Mouse (Mus musculus) gastrocnemius, postnatal 10 days (tissue): ENCODE data around the gene Gm9745. TPM values are rescaled to one million over a fixed set of nuclear protein-coding genes. Genes with fewer than 3 reads are reported as not detected.
"Not testable (repeated sequence)": the region's sequence is repeated elsewhere in the genome, so short reads cannot be mapped to it uniquely, and the experiment has no call there.

Experiments used
- DNase-seq: peaks from one replicate; pipeline ENCODE4 v3.0.0; 2021; ENCODE audit warnings: mixed read lengths
- long read RNA-seq, 2 experiments: library from polyadenylated mRNA; stranded (forward); transcript quantifications; one replicate each; pipeline ENCODE4 v2.0.0; 2021
- total RNA-seq, 2 experiments: library from RNA; stranded (reverse); gene quantifications; 2 replicates each; pipeline ENCODE4 v1.2.3; 2021

Gene Gm9745
- not detected for total RNA-seq
- long read RNA-seq, experiment 1: 0 reads
- long read RNA-seq, experiment 2: 0 reads

DNA sequence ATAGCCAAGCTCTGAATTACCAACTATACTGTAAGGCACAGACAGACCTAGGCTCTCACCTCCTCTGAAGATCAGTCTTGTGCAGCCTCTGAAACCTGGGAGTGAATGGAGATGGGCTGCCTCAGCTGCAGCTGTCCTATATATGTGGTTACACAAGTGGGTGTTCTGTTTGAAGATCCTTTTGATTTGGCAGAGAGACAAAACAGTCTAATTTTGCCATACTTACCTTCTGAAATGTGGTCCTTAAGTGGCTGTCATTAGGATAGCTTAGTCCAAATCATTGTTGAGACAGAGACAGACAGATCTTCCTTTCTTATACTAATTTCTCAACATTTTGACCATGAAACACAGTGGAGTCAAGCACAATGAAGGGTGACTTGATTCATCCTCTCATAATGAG lies at the start of gene Gm9745:
Gene Gm9745, minus strand, starts transcription at position 101 of the 400 bp plus-strand sequence.
- DNase-seq: not testable (repeated sequence)

DNA sequence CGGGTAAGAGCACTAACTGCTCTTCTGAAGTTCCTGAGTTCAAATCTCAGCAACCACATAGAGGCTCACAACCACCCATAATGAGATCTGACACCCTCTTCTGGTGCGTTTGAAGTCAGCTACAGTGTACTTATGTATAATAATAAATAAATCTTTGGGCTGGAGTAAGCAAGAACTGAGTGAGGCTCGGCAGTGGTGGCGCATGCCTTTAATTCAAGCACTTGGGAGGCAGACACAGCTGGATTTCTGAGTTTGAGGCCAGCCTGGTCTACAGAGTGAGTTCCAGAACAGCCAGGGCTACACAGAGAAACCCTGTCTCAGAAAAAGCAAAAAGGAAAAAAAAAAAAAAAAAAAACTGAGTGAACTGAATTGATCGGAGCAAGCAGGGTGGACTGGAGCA lies 49.2 kb upstream of the Gm9745 start:
- DNase-seq: not testable (repeated sequence)

DNA sequence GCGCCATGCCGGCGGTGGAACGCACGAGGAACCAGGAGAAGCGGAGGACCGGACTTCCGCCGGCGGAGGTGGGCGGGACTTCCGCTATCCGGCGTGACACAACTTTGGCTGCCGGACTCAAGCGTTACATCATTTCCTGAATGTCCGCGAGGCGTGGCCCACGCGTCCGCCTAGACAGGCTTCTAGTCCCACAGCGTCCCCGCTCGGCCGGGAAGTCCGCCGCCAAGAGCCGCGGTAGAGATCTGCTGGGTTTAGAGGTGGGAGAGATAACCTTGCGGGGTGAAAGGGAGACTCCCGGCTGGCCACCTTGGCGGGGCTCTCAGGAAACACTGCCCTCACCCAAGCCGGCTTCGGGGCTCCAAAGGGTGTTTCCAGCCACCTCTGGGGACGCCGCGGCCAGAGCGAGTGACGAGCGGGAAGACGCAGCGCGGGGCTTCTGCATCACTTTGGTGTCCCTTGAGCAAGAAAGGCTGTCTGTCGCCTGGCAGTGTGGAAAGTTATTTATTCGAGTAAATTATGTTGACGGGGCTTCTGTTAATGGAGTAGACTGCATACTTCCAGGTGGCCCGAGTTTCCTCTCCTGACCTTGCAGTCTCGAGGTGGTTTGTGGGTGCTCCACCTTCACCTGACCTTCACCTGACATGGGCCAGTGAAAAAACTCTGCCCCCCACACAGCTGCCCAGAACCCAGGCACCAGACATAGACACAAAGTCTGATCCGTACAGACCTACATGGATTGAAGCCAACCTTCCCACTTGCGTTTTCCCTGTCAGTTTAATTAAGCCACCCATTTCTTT lies 48.2 kb upstream of the Gm9745 start, which contains the start of gene Gtpbp4:
Gene Gtpbp4, minus strand, starts transcription at position 94 of the 797 bp plus-strand sequence.
- DNase-seq: peak; percentile 95

DNA sequence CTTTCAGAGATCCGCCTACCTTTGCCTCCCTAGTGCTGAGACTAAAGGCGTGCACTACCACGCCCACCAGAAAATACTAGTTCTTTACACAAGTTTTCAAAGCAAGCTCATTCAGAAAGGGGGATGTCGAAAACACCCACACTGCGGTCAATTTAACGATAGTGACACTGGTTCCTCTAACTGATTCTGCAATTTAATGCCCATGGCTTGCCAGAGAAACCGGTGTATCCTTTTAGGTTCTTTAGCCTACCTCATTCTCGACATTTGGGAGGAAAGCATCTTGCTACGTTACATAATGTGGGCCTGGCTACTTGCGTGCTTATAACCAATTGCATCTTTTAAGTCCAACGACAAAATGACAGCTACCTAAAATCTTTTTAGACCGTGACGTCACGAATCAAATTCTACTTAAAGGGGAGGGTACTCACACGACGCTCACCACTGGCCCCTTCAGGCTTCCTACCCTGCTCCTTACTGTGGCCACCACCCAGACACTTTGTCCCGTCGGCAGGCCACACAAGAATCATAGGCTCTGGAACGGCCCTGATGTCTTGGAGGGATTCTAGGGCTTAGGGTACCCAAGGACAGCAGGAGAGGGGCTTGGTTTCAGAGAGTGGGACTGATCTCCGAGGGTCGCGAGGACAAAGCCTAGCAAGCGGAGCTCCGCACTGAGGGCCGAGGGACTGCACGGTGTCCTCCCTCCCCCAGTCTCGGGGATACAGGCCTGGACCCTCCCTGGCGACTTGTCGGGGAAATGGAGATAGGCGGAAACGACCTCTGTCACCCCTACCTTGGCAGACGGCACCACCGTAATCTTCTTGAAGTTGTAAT lies 47.3 kb upstream of the Gm9745 start:
- no peak for DNase-seq

- no peak for DNase-seq
Observed at GRCm38 (mm10) chr13:8992231-8992630, 44.2 kb upstream of the Gm9745 start.

DNA sequence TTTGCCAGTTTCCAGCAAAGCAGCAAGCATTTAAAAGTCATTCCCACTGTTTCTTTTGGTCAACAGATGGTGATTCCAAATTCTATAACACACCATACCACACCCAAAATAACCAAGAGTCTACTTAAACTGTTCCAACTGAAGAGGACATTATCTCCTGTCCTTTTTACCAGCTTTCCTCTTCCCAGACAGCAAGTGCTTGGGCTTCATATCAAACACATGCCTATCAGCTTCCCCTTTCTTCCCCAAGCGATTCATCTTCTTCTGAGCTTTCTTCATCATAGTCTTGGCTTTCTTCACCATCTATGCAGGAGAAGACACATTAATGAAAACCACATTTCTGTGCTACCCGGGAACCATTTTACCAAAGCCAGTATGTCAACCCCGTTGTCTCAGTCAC lies 24.9 kb upstream of the Gm9745 start:
- no peak for DNase-seq

DNA sequence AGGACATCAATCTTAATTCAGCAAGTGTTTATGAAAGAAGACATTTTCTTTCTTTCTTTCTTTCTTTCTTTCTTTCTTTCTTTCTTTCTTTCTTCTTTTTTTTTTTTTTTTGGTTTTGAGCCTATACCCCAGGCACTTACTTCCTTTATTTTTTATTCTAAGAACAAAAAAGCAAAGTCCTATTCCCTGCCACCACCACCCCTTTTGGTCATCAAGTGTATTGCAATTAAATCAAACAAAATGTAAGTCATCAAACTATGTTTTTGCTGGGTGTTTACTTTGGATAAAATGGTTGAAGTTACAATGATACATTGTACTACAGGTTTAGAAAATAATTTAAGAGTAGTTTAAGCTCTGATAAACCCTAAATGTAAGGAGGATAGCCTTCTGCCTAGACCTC lies 24.3 kb upstream of the Gm9745 start:
- no peak for DNase-seq

GRCm38 (mm10) chr13:8967742-8968141 lies 19.7 kb upstream of the Gm9745 start:
- DNase-seq: no peak

GRCm38 (mm10) chr13:8965224-8965623 lies 17.2 kb upstream of the Gm9745 start:
- no peak for DNase-seq

- not testable (repeated sequence) for DNase-seq
Observed at GRCm38 (mm10) chr13:8962266-8962665, 14.2 kb upstream of the Gm9745 start.

GRCm38 (mm10) chr13:8961128-8961888 lies 13.3 kb upstream of the Gm9745 start:
- not testable (repeated sequence) for DNase-seq

GRCm38 (mm10) chr13:8959554-8959953 lies 11.5 kb upstream of the Gm9745 start:
- not testable (repeated sequence) for DNase-seq

DNA sequence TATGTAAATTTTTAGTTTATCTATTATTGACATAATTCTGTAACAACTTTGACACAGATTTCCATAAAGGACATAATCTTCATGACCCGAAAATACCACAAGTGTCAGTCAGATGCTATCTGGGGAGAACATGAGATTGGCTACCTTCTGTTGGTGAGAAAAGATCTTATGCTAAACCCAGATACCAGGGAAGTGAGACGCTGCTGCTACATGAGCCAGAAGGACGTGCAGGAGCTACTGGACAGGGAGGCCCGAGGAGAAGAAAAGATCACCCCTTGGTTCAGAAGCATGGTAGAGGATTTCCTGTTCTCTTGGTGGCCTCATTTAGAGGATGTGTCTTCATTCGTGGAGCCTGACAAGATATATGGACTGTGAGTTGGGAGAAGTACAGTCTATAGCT lies 11.0 kb upstream of the Gm9745 start:
- DNase-seq: not testable (repeated sequence)

GRCm38 (mm10) chr13:8956873-8957272 lies 8.8 kb upstream of the Gm9745 start:
- DNase-seq: not testable (repeated sequence)

GRCm38 (mm10) chr13:8955127-8955526 lies 7.1 kb upstream of the Gm9745 start:
- DNase-seq: not testable (repeated sequence)

DNA sequence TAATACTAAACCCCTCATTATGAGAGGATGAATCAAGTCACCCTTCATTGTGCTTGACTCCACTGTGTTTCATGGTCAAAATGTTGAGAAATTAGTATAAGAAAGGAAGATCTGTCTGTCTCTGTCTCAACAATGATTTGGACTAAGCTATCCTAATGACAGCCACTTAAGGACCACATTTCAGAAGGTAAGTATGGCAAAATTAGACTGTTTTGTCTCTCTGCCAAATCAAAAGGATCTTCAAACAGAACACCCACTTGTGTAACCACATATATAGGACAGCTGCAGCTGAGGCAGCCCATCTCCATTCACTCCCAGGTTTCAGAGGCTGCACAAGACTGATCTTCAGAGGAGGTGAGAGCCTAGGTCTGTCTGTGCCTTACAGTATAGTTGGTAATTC lies 4.5 kb upstream of the Gm9745 start, which contains the start of gene Idi2:
Gene Idi2, plus strand, starts transcription at position 301 of the 400 bp plus-strand sequence.
- not testable (repeated sequence) for DNase-seq

DNA sequence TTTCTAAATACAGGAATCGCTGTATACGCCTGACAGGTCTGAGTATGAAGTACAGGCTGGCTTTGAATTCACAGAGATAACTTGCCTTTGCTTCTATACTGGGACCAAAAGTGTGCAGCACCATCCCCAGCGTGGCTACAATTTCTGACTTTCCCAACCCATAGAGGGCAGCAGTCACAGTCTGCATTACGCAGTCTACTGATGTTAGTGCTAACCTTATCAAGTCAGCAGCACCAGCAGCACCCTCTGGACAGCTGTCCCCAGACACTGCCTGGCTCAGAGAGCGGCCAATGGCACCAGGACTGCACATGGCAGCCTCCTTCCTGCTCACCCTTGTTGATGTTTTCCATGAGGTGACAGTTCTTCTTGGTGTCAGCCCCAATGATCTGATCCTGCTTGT lies 4.2 kb downstream of the Gm9745 start:
- DNase-seq: not testable (repeated sequence)

DNA sequence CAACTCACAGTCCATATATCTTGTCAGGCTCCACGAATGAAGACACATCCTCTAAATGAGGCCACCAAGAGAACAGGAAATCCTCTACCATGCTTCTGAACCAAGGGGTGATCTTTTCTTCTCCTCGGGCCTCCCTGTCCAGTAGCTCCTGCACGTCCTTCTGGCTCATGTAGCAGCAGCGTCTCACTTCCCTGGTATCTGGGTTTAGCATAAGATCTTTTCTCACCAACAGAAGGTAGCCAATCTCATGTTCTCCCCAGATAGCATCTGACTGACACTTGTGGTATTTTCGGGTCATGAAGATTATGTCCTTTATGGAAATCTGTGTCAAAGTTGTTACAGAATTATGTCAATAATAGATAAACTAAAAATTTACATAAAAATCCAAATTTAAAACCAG lies 6.3 kb downstream of the Gm9745 start:
- not testable (repeated sequence) for DNase-seq

DNA sequence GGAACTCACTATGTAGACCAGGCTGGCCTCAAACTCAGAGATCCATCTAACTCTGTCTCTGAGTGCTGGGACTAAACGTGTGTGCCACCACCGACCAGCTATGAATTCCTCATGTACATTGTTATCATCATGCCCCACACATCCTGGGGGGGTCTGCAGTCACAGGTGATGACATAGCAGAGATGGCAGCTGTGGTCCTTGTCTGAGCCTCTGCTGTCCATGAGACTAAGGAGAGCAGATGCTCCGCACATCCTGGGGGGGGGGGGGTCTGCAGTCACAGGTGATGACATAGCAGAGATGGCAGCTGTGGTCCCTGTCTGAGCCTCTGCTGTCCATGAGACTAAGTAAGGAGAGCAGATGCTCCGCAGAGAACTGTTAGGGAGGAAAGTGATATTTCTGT lies 6.9 kb downstream of the Gm9745 start:
- not testable (repeated sequence) for DNase-seq

DNA sequence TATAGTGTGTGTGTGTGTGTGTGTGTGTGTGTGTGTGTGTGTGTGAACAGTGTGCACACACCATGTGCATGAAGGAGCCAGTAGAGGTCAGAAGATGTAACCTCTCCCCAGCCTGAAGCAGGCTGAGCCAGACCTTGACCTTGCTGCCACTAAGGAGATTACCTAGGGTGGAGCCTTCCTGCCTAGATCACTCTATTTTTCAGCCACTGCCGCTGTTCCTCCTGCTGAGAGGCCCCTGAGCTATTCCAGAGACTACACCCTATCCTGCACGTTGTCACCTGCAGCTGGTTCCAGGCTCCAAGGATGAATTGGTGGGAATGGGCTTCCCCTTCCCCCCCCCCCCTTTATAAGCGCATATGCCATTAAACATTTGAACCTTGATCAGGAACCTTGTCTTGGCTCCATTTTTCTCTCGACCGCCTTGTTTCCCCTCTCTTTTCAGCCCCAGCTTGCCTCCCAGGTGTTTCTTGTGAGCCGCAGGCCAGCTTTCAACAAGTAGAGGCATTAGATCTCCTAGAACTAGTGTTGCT lies 10.4 kb downstream of the Gm9745 start:
- not testable (repeated sequence) for DNase-seq

DNA sequence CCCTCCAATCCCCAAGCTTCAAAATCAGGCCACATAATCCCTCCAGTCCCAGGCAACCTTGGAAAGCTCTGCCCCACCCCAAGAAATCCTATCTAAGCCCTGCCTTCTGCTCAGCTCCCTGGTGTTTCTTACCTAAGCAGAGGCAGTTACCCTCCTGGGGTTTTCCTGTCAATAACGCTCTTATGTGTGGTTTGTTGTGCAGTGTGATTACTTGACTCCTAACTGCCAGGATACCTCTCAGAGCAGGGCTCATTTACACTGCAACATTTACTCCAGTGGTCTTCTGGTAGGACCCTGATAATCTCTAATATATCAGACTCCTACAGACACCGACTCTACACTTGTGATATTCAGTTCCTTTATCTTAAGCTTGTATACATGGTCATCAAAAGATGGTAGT lies 14.5 kb downstream of the Gm9745 start:
- no peak for DNase-seq

DNA sequence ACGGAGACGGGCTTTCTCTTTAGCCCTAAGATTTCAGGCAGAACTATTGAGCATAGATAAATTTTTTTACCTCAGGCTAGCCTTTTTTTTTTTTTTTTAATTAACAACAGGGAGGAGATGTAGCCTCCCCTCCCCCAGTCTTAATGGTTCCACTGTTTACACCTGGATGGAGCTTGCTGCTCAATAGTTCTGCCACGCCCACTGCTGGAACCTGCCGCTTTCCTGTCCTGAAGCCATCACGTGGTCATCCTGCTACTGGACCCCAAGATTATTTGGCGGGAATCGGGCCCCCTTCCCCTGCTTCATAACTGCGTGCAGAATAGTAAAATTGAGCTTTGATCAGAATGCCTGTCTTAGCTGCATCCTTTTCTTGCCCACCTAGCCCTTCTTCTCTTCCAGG lies 34.1 kb downstream of the Gm9745 start:
- not testable (repeated sequence) for DNase-seq
